Mouse (Mus musculus) neural tube, embryonic 15.5 days (tissue): ENCODE results near the gene Wnt2. TPM values are rescaled to one million over a fixed set of nuclear protein-coding genes. Genes with fewer than 3 reads are reported as not detected.

ENCODE experiments used
- ATAC-seq: fragments of 200-750 bp; cut with Nextera tagmentation; 2 replicates; pipeline ENCODE4 v1.8.0; 2017; ENCODE audit warnings: mild to moderate bottlenecking, moderate TSS enrichment, moderate library complexity; ENCODE audit not compliant: low FRiP score
- H3K27ac ChIP-seq: fragments of 300-500 bp; sonication (generic); replicated peaks from 2 replicates; pipeline ENCODE4 v1.5.1; 2015; ENCODE audit warnings: mild to moderate bottlenecking, inconsistent platforms
- H3K27me3 ChIP-seq: fragments of 300-500 bp; sonication (generic); replicated peaks from 2 replicates; pipeline ENCODE4 v1.6.1; 2015; ENCODE audit warnings: inconsistent platforms
- H3K36me3 ChIP-seq: fragments of 300-500 bp; sonication (generic); 2 replicates; pipeline ENCODE4 v1.6.1; 2015; ENCODE audit warnings: inconsistent platforms
- H3K4me1 ChIP-seq: fragments of 300-500 bp; sonication (generic); 2 replicates; pipeline ENCODE4 v1.6.1; 2015; ENCODE audit warnings: inconsistent platforms
- H3K4me2 ChIP-seq: fragments of 300-500 bp; sonication (generic); 2 replicates; pipeline ENCODE4 v1.6.1; 2015; ENCODE audit warnings: inconsistent platforms, mild to moderate bottlenecking, moderate library complexity
- H3K4me3 ChIP-seq: fragments of 300-500 bp; sonication (generic); replicated peaks from 2 replicates; pipeline ENCODE4 v1.5.1; 2015; ENCODE audit warnings: mild to moderate bottlenecking, inconsistent platforms
- H3K9ac ChIP-seq: fragments of 300-500 bp; sonication (generic); replicated peaks from 2 replicates; pipeline ENCODE4 v1.6.1; 2015; ENCODE audit warnings: mild to moderate bottlenecking, inconsistent platforms
- H3K9me3 ChIP-seq: fragments of 300-500 bp; sonication (generic); replicated peaks from 2 replicates; pipeline ENCODE4 v1.6.1; 2016; ENCODE audit warnings: inconsistent platforms
- WGBS: fragments of 180-500 bp; shearing (Covaris S2); methylation state at CpG from one replicate; pipeline ENCODE4 v1.1.7; 2015; ENCODE audit warnings: mixed read lengths; 5-methylcytosine and 5-hydroxymethylcytosine counted together
- polyA plus RNA-seq: library from polyadenylated mRNA; unstranded; fragments of >200 nt; fragmentation: Nextera tagmentation; extraction: Ambion mirVana; gene quantifications from 2 replicates; pipeline ENCODE4 v1.2.1, GENCODE M21; 2015

Gene Wnt2
- polyA plus RNA-seq, 1 experiment from 2014 or later, result 1.2 TPM

DNA sequence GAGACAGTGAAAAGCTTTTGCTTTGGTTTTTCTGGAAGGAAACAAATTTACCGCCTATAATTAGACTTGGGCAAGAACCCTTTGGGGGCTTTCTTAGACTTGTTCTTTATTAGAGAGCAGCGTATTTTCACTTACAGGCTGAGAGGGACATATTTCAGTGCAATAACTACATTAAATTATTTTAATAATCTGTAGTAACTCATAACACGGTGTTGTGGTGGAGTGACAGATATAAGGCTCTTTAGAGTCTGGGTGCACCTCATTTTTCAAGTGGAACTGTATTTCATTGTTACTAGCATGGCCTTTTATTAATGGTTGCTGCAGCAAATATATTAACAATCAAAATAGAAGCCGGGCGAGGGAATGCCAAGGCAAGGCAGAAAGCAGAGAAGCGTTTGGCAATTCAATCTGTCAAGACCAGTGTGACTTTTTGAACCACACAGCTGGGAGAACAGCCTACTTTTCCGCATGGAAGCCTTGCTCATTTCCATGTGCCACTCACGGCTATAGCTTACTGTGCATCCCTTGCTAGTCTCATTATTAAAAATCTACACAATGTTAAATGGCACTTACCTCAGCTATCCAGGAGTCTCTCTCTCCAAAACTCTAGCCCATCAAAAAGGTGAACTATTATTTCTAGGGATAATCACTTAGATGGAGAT, 6.1 kb downstream of the Wnt2 start:
- Histone ChIP-seq H3K9me3 (no peaks in the 10 kb centered on the region), H3K4me3 (no peak overlapping the region), H3K9ac (no peak overlapping the region), H3K4me2 (no peak overlapping the region), H3K36me3 (no peaks in the 10 kb centered on the region), H3K27me3 (peaks cover 6% of the 10 kb centered on the region), H3K27ac (no peak overlapping the region), H3K4me1 (no peaks in the 10 kb centered on the region)
- ATAC-seq, result peak; percentile 76
- WGBS, result 56% methylated on average over 8 of the region's 8 CpGs

DNA sequence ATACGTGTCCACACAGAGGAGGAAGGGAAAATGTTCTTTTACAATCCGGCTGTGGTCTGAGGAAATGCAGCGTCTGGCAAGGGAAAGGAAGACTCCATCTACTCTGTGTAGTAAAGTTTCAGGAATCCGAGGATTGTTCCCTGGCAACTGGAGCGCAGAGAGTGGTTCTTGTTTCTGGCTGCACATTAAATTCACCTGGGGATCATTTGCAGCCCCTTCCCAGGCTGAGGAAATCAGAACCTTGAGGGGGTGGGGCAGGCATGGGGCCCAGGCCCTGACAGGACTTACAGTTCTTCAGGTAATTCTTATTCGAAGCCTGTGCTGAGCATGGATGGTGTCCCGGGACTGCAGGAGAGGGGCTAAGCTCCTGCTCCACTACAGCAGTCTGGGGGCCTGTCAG, 17.0 kb downstream of the Wnt2 start:
- Histone ChIP-seq H3K36me3 (no peaks in the 10 kb centered on the region), H3K9ac (no peak overlapping the region), H3K9me3 (no peaks in the 10 kb centered on the region), H3K27ac (no peak overlapping the region), H3K27me3 (no peaks in the 10 kb centered on the region), H3K4me3 (no peak overlapping the region), H3K4me1 (no peaks in the 10 kb centered on the region), H3K4me2 (no peak overlapping the region)
- no peak for ATAC-seq
- WGBS, result 78% methylated on average over 7 of the region's 7 CpGs

DNA sequence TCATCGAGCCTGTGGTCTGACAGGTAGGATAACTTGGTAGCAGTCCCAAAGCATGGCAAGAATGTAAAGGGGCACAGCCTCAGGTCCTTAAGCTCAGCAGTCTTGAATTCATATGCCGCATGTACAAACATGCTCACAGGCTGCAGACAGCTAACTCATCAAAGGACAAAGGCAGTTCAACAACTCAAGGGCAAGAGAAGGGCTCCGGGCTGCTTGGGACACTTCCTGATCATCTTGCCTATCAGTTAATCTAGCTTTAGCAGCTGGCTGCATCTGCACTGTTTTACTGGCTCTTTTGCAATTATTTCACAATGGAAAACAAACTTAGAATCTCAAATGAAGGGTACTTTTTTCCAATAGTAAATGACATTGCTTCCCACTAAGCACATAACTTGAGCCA, 23.0 kb downstream of the Wnt2 start:
- Histone ChIP-seq H3K4me2 (no peak overlapping the region), H3K4me3 (no peak overlapping the region), H3K4me1 (no peaks in the 10 kb centered on the region), H3K9me3 (no peaks in the 10 kb centered on the region), H3K9ac (no peak overlapping the region), H3K36me3 (no peaks in the 10 kb centered on the region), H3K27me3 (no peaks in the 10 kb centered on the region), H3K27ac (no peak overlapping the region)
- 86% methylated on average over 3 of the region's 3 CpGs for WGBS
- no peak for ATAC-seq

DNA sequence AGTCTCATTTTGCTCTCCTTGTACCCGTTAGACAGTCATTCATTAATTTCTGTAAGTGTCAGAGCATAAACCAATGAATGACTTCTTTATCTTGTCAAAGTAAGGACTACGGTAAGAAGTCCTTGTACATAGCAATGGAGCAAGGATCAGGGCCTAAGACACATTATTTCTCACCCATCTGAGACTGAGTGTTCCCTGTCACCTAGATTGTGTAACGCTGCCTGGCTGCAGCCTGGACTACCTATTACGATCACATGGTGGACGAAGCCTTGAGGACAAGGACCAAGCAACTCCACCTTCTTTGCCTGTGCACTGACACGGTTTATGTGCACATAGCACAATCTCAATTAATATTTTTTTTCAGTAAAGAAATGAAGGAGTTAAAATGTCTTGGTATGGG, 28.3 kb downstream of the Wnt2 start:
- Histone ChIP-seq H3K36me3 (no peaks in the 10 kb centered on the region), H3K4me3 (no peak overlapping the region), H3K9ac (no peak overlapping the region), H3K4me2 (no peak overlapping the region), H3K4me1 (no peaks in the 10 kb centered on the region), H3K27me3 (no peaks in the 10 kb centered on the region), H3K9me3 (no peaks in the 10 kb centered on the region), H3K27ac (no peak overlapping the region)
- 95% methylated on average over 6 of the region's 6 CpGs for WGBS
- ATAC-seq, result no peak

DNA sequence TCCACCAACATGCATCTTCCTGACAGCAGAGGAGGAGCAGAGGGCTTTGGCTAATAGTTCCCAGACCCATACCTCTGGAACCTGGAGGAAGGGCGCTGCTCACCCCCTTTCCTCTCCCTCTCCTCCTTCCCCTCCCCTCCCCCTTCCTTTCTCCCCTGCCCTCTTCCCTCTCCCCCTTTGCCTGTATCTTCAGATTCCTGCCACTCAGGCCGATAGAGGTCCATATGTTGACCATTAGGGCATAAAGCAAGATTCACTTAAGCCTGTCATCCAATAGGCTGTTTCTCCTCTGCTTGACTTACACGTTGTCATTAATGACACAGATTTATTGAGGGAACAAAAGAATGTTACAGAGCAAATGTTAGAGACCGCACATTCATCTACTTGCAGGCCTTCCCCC, 31.9 kb downstream of the Wnt2 start:
- H3K36me3 ChIP-seq, result no peaks in the 10 kb centered on the region
- H3K4me3 ChIP-seq, result no peak overlapping the region
- no peaks in the 10 kb centered on the region for H3K27me3 ChIP-seq
- H3K4me2 ChIP-seq, result no peak overlapping the region
- H3K9ac ChIP-seq, result no peak overlapping the region
- no peak overlapping the region for H3K27ac ChIP-seq
- no peaks in the 10 kb centered on the region for H3K4me1 ChIP-seq
- WGBS, result 63% methylated on average over 4 of the region's 4 CpGs
- ATAC-seq, result no peak
- H3K9me3 ChIP-seq, result no peaks in the 10 kb centered on the region

DNA sequence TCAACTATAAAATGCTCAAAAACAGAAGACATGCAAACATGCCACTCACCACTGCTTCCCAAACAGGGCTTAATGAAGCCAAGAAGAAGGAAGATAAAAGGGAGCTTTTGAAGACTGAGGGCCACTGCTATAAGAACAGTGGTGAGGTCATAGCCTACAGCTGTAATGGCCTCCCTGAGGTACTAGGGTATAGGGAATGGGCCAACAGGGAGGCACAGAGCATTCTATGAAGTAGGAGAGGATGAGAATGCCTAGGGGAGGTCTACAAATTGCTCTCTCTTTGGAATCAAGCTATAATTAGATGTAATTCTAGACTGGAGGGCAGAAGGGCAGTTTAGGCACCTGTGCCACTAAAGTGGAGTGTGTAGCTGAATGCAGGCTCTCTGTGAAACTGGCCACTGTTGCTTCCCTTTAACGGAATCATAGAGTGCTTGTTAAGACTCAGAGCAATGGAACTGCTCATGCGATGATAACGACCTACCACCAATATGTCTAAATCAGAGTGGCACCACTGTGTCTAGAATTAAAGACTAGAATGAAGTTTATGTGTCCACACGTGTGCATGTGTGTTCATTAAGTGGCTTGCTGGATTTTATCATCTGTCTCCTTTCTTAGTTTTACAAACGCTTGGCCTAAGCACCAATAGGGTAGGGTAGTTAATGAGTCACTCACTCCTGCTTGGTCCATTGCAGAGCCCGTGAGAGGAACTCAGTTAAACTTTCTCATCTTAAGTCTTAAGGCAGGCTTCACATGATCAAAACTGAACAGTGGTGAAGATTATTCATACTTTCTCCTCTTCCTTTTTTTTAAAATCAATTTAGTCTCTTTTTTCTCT, 35.2 kb downstream of the Wnt2 start:
- no peak for ATAC-seq
- Histone ChIP-seq H3K27me3 (no peaks in the 10 kb centered on the region), H3K36me3 (no peaks in the 10 kb centered on the region), H3K27ac (no peak overlapping the region), H3K4me1 (no peaks in the 10 kb centered on the region), H3K9me3 (no peaks in the 10 kb centered on the region), H3K4me3 (no peak overlapping the region), H3K4me2 (no peak overlapping the region), H3K9ac (no peak overlapping the region)
- 44% methylated on average over 6 of the region's 6 CpGs for WGBS

DNA sequence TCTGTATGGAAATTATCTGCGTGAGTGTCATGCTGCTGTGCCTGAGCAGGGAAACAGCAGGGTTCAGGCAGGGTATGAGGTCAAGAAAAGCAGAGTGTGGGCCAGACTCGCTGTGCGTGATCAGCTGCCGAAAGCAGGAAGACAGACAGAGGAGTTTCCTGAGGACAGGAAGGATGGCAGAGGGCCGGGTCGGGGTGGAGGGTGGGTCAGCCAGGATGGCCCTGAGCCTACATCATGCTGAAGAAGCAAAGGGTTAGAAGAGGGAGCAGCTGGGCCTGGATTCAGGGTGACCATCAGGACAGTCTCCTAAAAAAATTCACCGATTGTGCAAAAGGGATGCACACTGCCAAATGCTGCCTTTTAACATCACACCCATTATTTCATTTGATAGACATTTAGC, 38.8 kb downstream of the Wnt2 start:
- no peak overlapping the region for H3K4me2 ChIP-seq
- no peaks in the 10 kb centered on the region for H3K27me3 ChIP-seq
- H3K36me3 ChIP-seq, result no peaks in the 10 kb centered on the region
- H3K4me1 ChIP-seq, result no peaks in the 10 kb centered on the region
- H3K4me3 ChIP-seq, result no peak overlapping the region
- H3K27ac ChIP-seq, result no peak overlapping the region
- no peak; the same call in 1 of the 2 replicates for ATAC-seq
- H3K9ac ChIP-seq, result no peak overlapping the region
- no peaks in the 10 kb centered on the region for H3K9me3 ChIP-seq
- 66% methylated on average over 7 of the region's 7 CpGs for WGBS

DNA sequence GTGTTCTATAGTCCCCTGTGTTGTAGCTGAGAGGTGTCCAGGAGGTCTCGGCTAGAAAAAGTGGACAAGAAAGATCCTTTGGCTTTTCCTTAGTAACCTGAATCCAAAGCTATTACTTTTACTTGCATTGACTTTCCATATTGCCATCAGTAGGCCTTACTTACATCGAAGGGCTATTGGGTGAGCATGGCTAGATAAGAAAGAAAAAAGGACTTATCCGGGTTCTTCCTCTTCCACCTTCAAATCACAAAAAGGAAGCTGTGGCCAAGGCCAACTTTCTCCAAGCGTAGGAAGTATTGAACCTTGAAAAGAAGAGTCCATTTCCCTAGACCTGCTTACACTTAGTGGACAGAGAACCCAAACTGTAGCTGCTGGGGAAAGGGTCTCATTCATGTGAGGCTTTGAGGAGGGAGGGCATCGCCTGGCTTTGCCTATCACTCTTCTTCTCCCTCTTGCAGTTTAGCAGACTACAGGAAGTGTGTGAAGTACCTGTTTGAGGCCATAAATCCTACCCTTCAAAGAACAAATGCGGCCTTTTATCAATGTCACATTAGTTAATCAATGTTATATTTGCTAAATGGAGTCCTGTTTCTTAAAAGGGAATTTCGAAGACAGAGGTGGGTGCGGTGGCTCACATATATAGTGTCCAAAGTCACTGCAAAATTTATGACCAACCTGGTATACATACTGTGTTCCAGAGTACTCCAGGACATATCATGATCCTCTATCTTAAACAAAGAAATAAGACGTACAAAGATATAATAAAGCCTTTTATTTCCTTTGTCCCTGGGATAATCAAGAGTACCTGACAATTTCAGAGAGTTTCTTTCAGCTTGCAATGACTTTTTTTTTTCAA, 40.0 kb downstream of the Wnt2 start:
- Histone ChIP-seq H3K4me1 (no peaks in the 10 kb centered on the region), H3K27me3 (no peaks in the 10 kb centered on the region), H3K9me3 (no peaks in the 10 kb centered on the region), H3K4me3 (no peak overlapping the region), H3K27ac (no peak overlapping the region), H3K4me2 (no peak overlapping the region), H3K9ac (no peak overlapping the region), H3K36me3 (no peaks in the 10 kb centered on the region)
- WGBS, result 92% methylated on average over 9 of the region's 9 CpGs
- no peak for ATAC-seq

DNA sequence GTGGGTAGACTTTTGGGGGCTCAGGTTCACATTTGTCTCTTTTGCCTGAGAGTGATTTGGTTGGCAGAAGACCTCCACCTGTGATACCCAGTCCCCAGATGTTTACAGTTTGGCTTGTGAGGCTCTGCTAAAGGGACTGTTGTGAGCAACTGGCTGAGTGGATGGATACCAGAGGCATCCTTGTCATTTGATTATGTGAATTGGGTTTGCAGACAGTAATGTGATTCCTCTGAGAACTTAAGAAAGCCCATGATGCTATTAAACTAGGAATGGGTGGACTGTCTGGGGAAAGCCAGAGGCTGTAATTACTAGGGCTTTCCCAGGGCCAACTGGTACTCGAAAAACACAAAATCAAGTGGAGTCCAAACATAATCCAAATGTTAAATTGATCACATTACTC, 51.0 kb downstream of the Wnt2 start:
- Histone ChIP-seq H3K27me3 (no peaks in the 10 kb centered on the region), H3K4me1 (no peaks in the 10 kb centered on the region), H3K27ac (no peak overlapping the region), H3K9ac (no peak overlapping the region), H3K4me3 (no peak overlapping the region), H3K4me2 (no peak overlapping the region), H3K36me3 (no peaks in the 10 kb centered on the region), H3K9me3 (no peaks in the 10 kb centered on the region)
- no peak for ATAC-seq
- 77% methylated on average over 1 of the region's 1 CpGs for WGBS

DNA sequence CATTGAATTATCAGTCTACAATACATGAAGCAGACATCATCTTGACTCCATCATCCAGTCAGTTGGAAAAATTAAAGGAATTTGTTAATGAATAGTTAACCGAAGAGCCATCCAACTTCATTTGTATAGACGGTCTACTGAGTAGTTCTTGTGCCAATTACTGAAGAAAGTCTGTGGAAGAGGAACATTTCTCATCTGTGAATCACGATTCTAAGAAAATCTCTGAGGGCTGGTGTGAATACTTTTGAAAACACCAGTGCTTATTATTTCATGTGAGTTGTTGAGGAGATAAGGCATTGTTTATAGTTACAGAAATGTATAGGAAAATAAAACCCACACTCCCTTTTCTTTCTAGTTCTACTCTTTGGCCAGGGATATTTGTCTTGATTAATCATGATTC, 51.5 kb downstream of the Wnt2 start:
- WGBS, result 87% methylated on average over 3 of the region's 3 CpGs

DNA sequence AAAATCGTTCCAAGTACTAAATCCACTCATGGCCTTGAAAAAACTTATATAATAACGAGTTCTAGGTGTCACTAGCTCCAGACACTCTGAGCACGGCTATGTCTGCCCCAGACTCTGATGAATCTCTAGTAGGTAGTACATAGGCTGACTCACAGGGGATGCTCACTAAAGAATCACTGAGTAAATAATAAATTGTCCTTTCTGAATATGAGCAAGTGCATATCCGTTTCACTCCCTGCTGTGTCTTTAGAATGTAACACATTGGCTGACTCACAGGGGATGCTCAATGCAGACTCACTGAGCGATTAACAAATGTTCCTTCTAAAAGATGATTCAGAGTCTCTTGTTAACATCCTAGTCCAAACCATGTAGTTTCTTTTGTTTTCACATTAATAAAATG, 52.1 kb downstream of the Wnt2 start:
- ATAC-seq, result no peak
- 76% methylated on average over 5 of the region's 5 CpGs for WGBS

More for the DNA sequence above, 51.5 kb downstream of the Wnt2 start:
- Histone ChIP-seq H3K4me1 (no peaks in the 10 kb centered on the region), H3K4me2 (no peak overlapping the region), H3K36me3 (no peaks in the 10 kb centered on the region), H3K27ac (no peak overlapping the region), H3K9me3 (no peaks in the 10 kb centered on the region), H3K4me3 (no peak overlapping the region), H3K9ac (no peak overlapping the region), H3K27me3 (no peaks in the 10 kb centered on the region)
- ATAC-seq, result no peak

More for the DNA sequence above, 52.1 kb downstream of the Wnt2 start:
- H3K36me3 ChIP-seq, result no peaks in the 10 kb centered on the region
- H3K4me2 ChIP-seq, result no peak overlapping the region
- H3K4me1 ChIP-seq, result no peaks in the 10 kb centered on the region
- H3K4me3 ChIP-seq, result no peak overlapping the region
- no peaks in the 10 kb centered on the region for H3K27me3 ChIP-seq
- no peaks in the 10 kb centered on the region for H3K9me3 ChIP-seq
- no peak overlapping the region for H3K27ac ChIP-seq
- no peak overlapping the region for H3K9ac ChIP-seq
